Mouse (Mus musculus) lung, postnatal 0 days (tissue): ENCODE results near the gene Nab2.

Source experiments
- CTCF ChIP-seq: IDR thresholded peaks from 2 replicates; pipeline ENCODE4 v1.5.1; 2016; ENCODE audit warnings: antibody characterized with exemption, mild to moderate bottlenecking
- EP300 ChIP-seq: IDR thresholded peaks from 2 replicates; pipeline ENCODE4 v1.6.1; 2016; ENCODE audit warnings: antibody characterized with exemption, mild to moderate bottlenecking, control low read depth

DNA sequence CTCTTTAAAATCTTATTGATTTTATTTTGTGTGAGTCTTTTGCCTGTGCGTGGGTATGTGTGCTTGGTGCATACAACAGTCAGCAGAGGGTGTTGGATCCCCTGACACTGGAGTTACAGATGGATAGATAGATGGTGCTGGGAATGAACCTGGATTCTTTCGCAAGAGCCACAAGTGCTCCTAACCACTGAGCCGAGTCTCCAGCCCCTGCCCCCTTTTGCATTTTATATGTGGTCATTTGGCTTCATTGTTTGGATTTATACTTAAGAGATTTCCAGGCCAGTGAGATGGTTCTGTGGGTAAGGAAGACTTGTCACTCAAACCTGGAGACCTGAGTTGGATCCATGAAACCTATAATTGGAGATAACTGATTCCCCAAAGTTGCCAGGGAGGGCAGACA lies 11.5 kb upstream of the Nab2 start:
- TF ChIP-seq CTCF (no peak), EP300 (no peak)
